In genomic region chr7:64881387-64881786, GRCm38 (mm10) we compare ENCODE assay signal across 29 mouse cellular contexts. TPM values are rescaled to one million over a fixed set of nuclear protein-coding genes. Genes with fewer than 3 reads are reported as not detected.
DNase-seq lines count a peak whose midpoint lies in the region; ATAC-seq and TF ChIP-seq lines count a peak whose summit lies in the region.
"Had no signal": no experiment of that assay in that cellular context is flagged by ENCODE, and none has a peak within 500 bp of the region (broad histone marks: within the 10 kb centered on the region; RNA-seq: fewer than 3 reads in every experiment).

No protein-coding gene starts in this region.

- peak; percentile 94 for ATAC-seq in megakaryocyte progenitor cell, adult 5-6 weeks (replicated peaks; ENCODE audit: poor library complexity)
- no peak for ATAC-seq in hindbrain, embryonic 11.5 days (ENCODE audit: low FRiP score)
- ATAC-seq: forebrain, embryonic 14.5 days; intestine, postnatal 0 days; midbrain, embryonic 13.5 days had no signal

- DNase-seq in heart, embryonic 10.5 days (ENCODE audit: low spot score), result peak; percentile 50
- no peak for DNase-seq in heart, adult 9 months (ENCODE audit: low spot score in 2 of 2)
- peak; percentile 61 for DNase-seq in CH12.LX (ENCODE audit: extremely low read depth)
- DNase-seq in c-Kit-positive CD71-negative TER-119-negative erythroid progenitor cells, embryonic 14.5 days (ENCODE audit: low read depth), result peak; percentile 6
- DNase-seq in hindbrain, embryonic 11.5 days (ENCODE audit: low spot score), result no peak
- DNase-seq in left cerebral cortex, postnatal 10 days (ENCODE audit: extremely low spot score in 1 of 2, low spot score in 2 of 2), result no peak
- DNase-seq: cerebellum, adult 8-10 months; cerebellum, postnatal 25 days; embryo, embryonic 11 days; gastrocnemius, postnatal 25 days; heart, postnatal 36 days; kidney, adult 9 months; kidney, postnatal 10 days; layer of hippocampus, adult 9-11 months; liver; lung, embryonic 14.5 days; lung, postnatal 36 days; retina, postnatal 1 day; right cerebral cortex, postnatal 25 days; thymus, adult 18-20 months; thymus, postnatal 25 days had no signal

- dilution Hi-C loops in CH12.LX (cut with MboI; ENCODE audit: extremely low pct_ligation_motif_present, extremely low pct_unique_long_range_greater_than_20kb, low sequenced_read_pairs), result no loop called here

- TF ChIP-seq RAD21 in CH12.LX (IDR thresholded peaks at IDR 0.05; ENCODE audit: low read depth, low read length), result no peak

- in situ Hi-C loops in CH12.LX (cut with MboI; ENCODE audit: low pct_ligation_motif_present, low pct_unique_long_range_greater_than_20kb, low sequenced_read_pairs), result no loop called here

- no peak for TF ChIP-seq CTCF in CH12.LX (conservative IDR thresholded peaks at IDR 0.05 in 1 of 2, IDR thresholded peaks at IDR 0.05 in 1 of 2; ENCODE audit: low read depth in 2 of 2, low read length in 2 of 2)

- WGBS in heart, embryonic 10.5 days, result 61% methylated on average over 7 of the region's 7 CpGs
- 86% methylated on average over 7 of the region's 7 CpGs for WGBS in hindbrain, embryonic 11.5 days

- H3K79me2 ChIP-seq in CH12.LX (replicated peaks; ENCODE audit: control insufficient read depth, extremely low read depth, insufficient read depth, poor library complexity, severe bottlenecking), result no peaks in the 10 kb centered on the region

- no peak overlapping the region for H3K9ac ChIP-seq in CH12.LX (ENCODE audit: insufficient read depth, low read depth)
- H3K9ac ChIP-seq in hindbrain, embryonic 11.5 days (ENCODE audit: low read depth, low read length), result no peak overlapping the region
- H3K9ac ChIP-seq: embryonic facial prominence, embryonic 12.5 days; hindbrain, embryonic 14.5 days; liver, embryonic 15.5 days; lung, embryonic 14.5 days; midbrain, embryonic 13.5 days had no signal

- H3K4me2 ChIP-seq in CH12.LX (ENCODE audit: insufficient read depth, low read depth, poor library complexity, severe bottlenecking), result peak overlapping the region; percentile 74
- no peak overlapping the region for H3K4me2 ChIP-seq in hindbrain, embryonic 11.5 days (replicated peaks; ENCODE audit: low read depth, low read length)
- H3K4me2 ChIP-seq: embryonic facial prominence, embryonic 12.5 days; hindbrain, embryonic 14.5 days; liver, embryonic 15.5 days; lung, embryonic 14.5 days; midbrain, embryonic 13.5 days had no signal

- no peak for TF ChIP-seq POLR2A in CH12.LX (IDR thresholded peaks at IDR 0.05; ENCODE audit: low read depth, low read length)

- intact Hi-C loops in left cerebral cortex, postnatal 10 days (cut with DNase I), result no loop called here

- no peaks in the 10 kb centered on the region for H3K36me3 ChIP-seq in heart, embryonic 10.5 days
- H3K36me3 ChIP-seq in CH12.LX (replicated peaks in 1 of 2; ENCODE audit: control insufficient read depth in 1 of 2, insufficient read depth in 1 of 2, low read length in 1 of 2), result no peaks in the 10 kb centered on the region
- H3K36me3 ChIP-seq in hindbrain, embryonic 11.5 days (ENCODE audit: control insufficient read depth, insufficient read depth, low read length), result no peaks in the 10 kb centered on the region
- H3K36me3 ChIP-seq: embryonic facial prominence, embryonic 12.5 days; liver, embryonic 15.5 days; midbrain, embryonic 13.5 days had no signal

- no peak overlapping the region for H3K4me3 ChIP-seq in heart, embryonic 10.5 days
- no peak overlapping the region for H3K4me3 ChIP-seq in CH12.LX (replicated peaks in 1 of 3; ENCODE audit: low read depth in 2 of 3, low read length in 2 of 3, poor library complexity in 1 of 3)
- no peak overlapping the region for H3K4me3 ChIP-seq in hindbrain, embryonic 11.5 days (ENCODE audit: low read depth, low read length)
- H3K4me3 ChIP-seq: embryonic facial prominence, embryonic 12.5 days; liver, embryonic 15.5 days; midbrain, embryonic 13.5 days had no signal

- no peaks in the 10 kb centered on the region for H3K27me3 ChIP-seq in heart, embryonic 10.5 days (ENCODE audit: insufficient read depth, poor library complexity, severe bottlenecking)
- peaks cover 3% of the 10 kb centered on the region for H3K27me3 ChIP-seq in CH12.LX (replicated peaks)
- no peaks in the 10 kb centered on the region for H3K27me3 ChIP-seq in hindbrain, embryonic 11.5 days (ENCODE audit: control insufficient read depth, insufficient read depth, low read length)
- H3K27me3 ChIP-seq: embryonic facial prominence, embryonic 12.5 days; liver, embryonic 15.5 days; midbrain, embryonic 13.5 days had no signal

- no peaks in the 10 kb centered on the region for H3K4me1 ChIP-seq in heart, embryonic 10.5 days
- peaks cover 0 to 9% of the 10 kb centered on the region in 2 experiments; a peak in 3 of 4 replicates for H3K4me1 ChIP-seq in CH12.LX (ENCODE audit: control insufficient read depth in 1 of 2, insufficient read depth in 2 of 2)
- H3K4me1 ChIP-seq in hindbrain, embryonic 11.5 days (replicated peaks; ENCODE audit: control insufficient read depth, insufficient read depth, low read length), result no peaks in the 10 kb centered on the region
- H3K4me1 ChIP-seq: embryonic facial prominence, embryonic 12.5 days; liver, embryonic 15.5 days; midbrain, embryonic 13.5 days had no signal

- H3K27ac ChIP-seq in heart, embryonic 10.5 days, result no peak overlapping the region
- no peak overlapping the region for H3K27ac ChIP-seq in CH12.LX (ENCODE audit: insufficient read depth, low read depth)
- no peak overlapping the region for H3K27ac ChIP-seq in hindbrain, embryonic 11.5 days (ENCODE audit: low read depth, low read length)
- H3K27ac ChIP-seq: embryonic facial prominence, embryonic 12.5 days; hindbrain, embryonic 14.5 days; liver, embryonic 15.5 days; midbrain, embryonic 13.5 days; stomach, postnatal 0 days had no signal

- H3K9me3 ChIP-seq in heart, embryonic 10.5 days, result no peaks in the 10 kb centered on the region
- no peaks in the 10 kb centered on the region for H3K9me3 ChIP-seq in CH12.LX (replicated peaks; ENCODE audit: low read length)
- H3K9me3 ChIP-seq in hindbrain, embryonic 11.5 days (ENCODE audit: control insufficient read depth, low read length), result no peaks in the 10 kb centered on the region
- H3K9me3 ChIP-seq: embryonic facial prominence, embryonic 12.5 days; liver, embryonic 15.5 days; midbrain, embryonic 13.5 days had no signal

- TF ChIP-seq EP300 in CH12.LX (IDR thresholded peaks at IDR 0.05; ENCODE audit: low read length), result peak; percentile 71

TF ChIP-seq in CH12.LX, 34 proteins besides CTCF, POLR2A, EP300 and RAD21:
- TF ChIP-seq ETS1 (conservative IDR thresholded peaks at IDR 0.05; ENCODE audit: low read depth, low read length), result peak; percentile 32; the same call in 1 of the 2 replicates
- TF ChIP-seq ZNF384 (IDR thresholded peaks at IDR 0.05; ENCODE audit: low read depth, low read length), result no peak
- no peak for TF ChIP-seq UBTF (IDR thresholded peaks at IDR 0.05; ENCODE audit: low read depth, low read length)
- no peak for TF ChIP-seq MAFK (IDR thresholded peaks at IDR 0.05; ENCODE audit: insufficient replicate concordance, low read length)
- 0 out of 2 replicates have a peak, but pooled peaks have one; percentile 56 for TF ChIP-seq IRF4 (IDR thresholded peaks at IDR 0.05; ENCODE audit: low read depth, low read length)
- peak; percentile 33; the same call in 1 of the 2 replicates for TF ChIP-seq BHLHE40 (IDR thresholded peaks at IDR 0.05; ENCODE audit: low read depth, low read length)
- TF ChIP-seq HCFC1 (IDR thresholded peaks at IDR 0.05; ENCODE audit: low read depth, low read length), result no peak
- TF ChIP-seq MXI1 (IDR thresholded peaks at IDR 0.05; ENCODE audit: low read depth, low read length), result no peak
- peak; percentile 47 for TF ChIP-seq ELF1 (IDR thresholded peaks at IDR 0.05; ENCODE audit: low read depth, low read length)
- TF ChIP-seq MEF2A (IDR thresholded peaks at IDR 0.05; ENCODE audit: borderline replicate concordance, low read depth, low read length), result no peak
- no peak for TF ChIP-seq NRF1 (IDR thresholded peaks at IDR 0.05; ENCODE audit: low read depth, low read length)

RNA-seq across cellular contexts. Expression of gene Nsmce3, which starts 8.6 kb away (rescaled TPM):
- polyA plus RNA-seq in heart, embryonic 10.5 days (2016; fragmentation: Nextera tagmentation; extraction: Ambion mirVana), result 8.1 and 10.5 TPM in 2 replicates
- total RNA-seq in CH12.LX (2012; rRNA removed) (7.7 and 8.1 TPM in 2 replicates), CH12.LX (2014; rRNA removed) (9.0 and 9.1 TPM in 2 replicates)
- polyA plus RNA-seq in CH12.LX (2012; ENCODE audit: insufficient read length, low read depth), result 5.8 and 6.4 TPM in 2 replicates
- 5.3 and 6.0 TPM in 2 replicates for total RNA-seq in megakaryocyte progenitor cell, adult 5-6 weeks (2015)
- 5.5 and 5.8 TPM in 2 replicates for total RNA-seq in megakaryocyte progenitor cell, adult 5-6 weeks (2017)
- 12.3 and 12.8 TPM in 2 replicates for polyA plus RNA-seq in hindbrain, embryonic 11.5 days (2014; fragmentation: Nextera tagmentation; extraction: Ambion mirVana)
- total RNA-seq in left cerebral cortex, postnatal 10 days (2021), result 10 to 100 TPM; 12.3 to 15.3 TPM

Comparison
In these comparisons a context has a peak if more than half of its experiments do, and no peak if none do; other contexts are left out.
1. DNase-seq: peak in heart, embryonic 10.5 days (single experiment), CH12.LX (single experiment) and c-Kit-positive CD71-negative TER-119-negative erythroid progenitor cells, embryonic 14.5 days (single experiment); none in heart, adult 9 months (0 of 2), hindbrain, embryonic 11.5 days (single experiment) and left cerebral cortex, postnatal 10 days (0 of 2).